Mouse (Mus musculus) left cerebral cortex, postnatal 14 days (tissue): Measurements from ENCODE around the gene Csad. TPM values are rescaled to one million over a fixed set of nuclear protein-coding genes. Genes with fewer than 3 reads are reported as not detected.
"Not testable (repeated sequence)": the region's sequence is repeated elsewhere in the genome, so short reads cannot be mapped to it uniquely, and the experiment has no call there.

ENCODE experiments used
- DNase-seq, 2 experiments: peaks; one replicate each; pipeline ENCODE4 v3.0.0; 2021 to 2022; ENCODE audit warnings: low spot score in 2 of 2, mixed read lengths in 1 of 2
- intact Hi-C: fragments of 180-260 bp; cut with DNase I; formaldehyde crosslinking; loops from one replicate; pipeline ENCODE4 v1.15.1; 2025
- total RNA-seq, 2 experiments: library from RNA; stranded (reverse); gene quantifications; 2 replicates each; pipeline ENCODE4 v1.2.3; 2021

Gene Csad
- total RNA-seq, 2 experiments from 2014 or later, result 29.7 to 30.4 TPM

DNA sequence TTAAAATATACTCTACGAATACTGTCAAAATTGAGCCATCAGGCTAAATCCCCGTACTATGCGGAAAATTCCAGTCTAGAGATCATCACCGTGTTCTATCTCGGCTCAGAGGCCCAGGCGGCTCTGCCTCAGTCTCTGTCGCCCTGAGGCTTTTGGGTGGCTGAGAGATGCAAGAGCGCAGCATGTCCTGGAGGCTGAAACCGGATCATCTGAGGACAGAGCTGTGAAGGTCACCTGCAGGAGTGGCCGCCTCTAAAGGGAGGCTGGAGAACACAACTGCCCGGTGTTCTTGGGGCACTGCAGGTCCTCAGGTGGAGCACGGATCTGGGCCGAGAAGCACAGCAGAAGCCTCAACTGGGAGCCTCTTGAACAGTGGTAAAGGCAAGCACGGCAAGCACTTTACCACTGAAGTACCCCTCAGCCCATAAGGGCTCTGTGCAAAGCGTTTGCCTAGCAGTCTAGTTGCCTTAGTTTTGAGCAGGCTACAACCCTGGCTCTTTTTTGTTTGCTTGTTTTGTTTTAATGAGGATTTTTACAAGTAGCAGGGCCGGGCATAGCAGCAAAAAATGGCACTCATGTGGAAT lies 28.7 kb downstream of the Csad start:
- DNase-seq, result no peak
- intact Hi-C loops, result no loop called here

DNA sequence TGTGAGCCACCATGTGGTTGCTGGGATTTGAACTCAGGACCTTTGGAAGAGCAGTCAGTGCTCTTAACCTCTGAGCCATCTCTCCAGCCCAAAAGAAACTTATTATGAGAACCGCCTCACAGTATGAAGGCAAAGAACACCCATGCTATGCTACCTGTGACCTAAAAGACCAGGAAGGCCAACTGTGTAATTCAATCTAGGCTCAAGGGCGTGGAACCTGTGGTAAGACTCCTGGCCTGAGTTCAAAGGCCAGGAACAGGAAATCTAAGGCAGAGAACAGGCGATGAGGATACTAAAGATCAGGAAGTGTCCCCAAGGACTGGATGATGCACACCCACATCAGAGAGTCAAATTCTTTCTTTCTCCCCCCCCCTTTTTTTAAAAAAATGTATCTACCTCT lies 30.9 kb downstream of the Csad start:
- intact Hi-C loops, result no loop called here
- DNase-seq, result no peak

DNA sequence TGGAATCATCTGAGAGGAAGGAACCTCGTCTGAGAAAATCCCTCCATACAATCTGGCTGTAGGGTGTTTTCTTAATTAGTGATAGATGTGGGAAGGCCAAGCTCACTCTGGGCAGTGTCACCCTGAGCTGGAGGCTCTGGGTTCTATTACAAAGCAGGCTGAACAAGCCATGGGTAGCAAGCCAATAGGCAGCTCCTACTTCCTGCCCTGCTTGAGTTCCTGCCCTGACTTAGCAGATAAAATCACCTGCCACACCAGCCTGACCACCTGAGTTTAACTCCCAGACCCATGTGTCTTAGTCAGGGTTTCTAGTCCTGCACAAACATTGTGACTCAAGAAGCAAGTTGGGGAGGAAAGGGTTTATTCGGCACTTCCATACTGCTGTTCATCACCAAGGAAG lies 35.5 kb downstream of the Csad start:
- intact Hi-C loops, result no loop called here
- DNase-seq, result no peak

GRCm38 (mm10) chr15:102167620-102168021 lies 36.9 kb downstream of the Csad start:
- intact Hi-C loops, result no loop called here
- DNase-seq, result no peak

DNA sequence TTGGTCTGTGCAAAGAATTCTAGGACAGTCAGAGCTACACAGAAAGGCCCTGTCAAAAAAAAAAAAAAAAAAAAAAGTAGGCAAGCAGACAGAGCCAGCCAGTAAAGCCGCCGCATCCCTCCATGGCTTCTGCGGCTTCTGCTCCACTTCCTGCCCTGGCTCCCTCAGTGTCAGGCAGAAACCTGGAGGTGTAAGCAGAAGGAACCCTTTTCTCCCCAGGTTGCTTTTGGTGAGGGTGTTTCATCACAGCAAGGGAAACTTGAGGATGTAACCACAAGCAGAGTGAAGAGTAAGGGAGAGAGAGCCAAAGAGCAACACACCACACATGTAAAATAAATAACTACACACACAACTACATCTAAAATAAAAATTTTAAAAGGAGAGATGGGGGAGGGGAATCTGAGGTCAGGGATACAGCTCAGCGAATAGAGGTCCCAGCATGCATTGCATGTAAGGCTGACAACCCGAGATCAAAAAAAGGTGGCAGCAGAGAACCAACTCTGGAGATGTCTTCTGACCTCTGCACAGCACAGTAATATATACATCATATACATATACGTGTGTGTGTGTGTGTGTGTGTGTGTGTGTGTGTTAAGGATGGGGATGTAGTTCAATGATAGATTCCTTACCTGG lies 38.9 kb downstream of the Csad start:
- intact Hi-C loops, result no loop called here
- DNase-seq, result no peak

- no peak for DNase-seq
These were observed 40.4 kb downstream of the Csad start for GRCm38 (mm10) chr15:102163900-102164693.

GRCm38 (mm10) chr15:102160415-102161060 lies 44.0 kb downstream of the Csad start:
- intact Hi-C loops, result no loop called here
- DNase-seq, result no peak

More at GRCm38 (mm10) chr15:102163900-102164693, 40.4 kb downstream of the Csad start:
- intact Hi-C loops, result no loop called here

DNA sequence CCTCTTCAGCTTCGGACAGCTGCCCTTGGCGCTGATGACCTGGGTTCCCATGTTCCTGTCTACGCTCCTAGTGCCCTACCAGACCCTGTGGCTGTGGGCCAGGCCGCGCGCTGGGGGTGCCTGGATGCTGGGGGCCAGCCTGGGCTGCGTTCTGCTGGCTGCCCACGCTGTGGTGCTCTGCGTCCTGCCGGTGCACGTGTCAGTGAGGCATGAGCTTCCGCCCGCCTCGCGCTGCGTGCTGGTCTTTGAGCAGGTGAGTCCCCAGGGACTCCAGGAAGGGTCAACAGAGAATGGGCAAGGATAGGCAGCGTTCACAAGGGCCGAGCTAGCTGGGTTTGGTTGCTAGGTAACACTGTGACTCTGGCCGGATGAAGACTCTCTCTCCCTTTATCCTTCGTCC lies 47.7 kb downstream of the Csad start:
- intact Hi-C loops, result no loop called here
- no peak for DNase-seq

DNA sequence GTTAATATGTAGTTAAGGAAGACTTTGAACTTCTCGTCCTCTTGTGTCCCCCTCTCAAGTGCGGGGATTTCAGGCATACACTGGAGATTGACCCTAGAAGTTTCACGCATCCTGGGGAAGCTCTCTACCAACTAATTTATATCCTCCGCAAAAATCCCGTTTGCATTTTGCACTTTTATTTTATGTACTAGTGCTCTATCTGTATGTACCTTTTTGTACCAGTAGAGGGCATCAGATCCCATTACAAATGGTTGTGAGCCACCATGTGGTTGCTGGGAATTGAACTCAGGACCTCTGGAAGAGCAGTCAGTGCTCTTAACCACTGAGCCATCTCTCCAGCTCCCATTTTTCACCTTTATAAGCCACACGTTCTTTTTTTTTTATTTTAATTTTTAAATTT lies 49.5 kb downstream of the Csad start:
- DNase-seq, intact Hi-C loops: not testable (repeated sequence)

GRCm38 (mm10) chr15:102152646-102153045 lies 51.9 kb downstream of the Csad start:
- DNase-seq, result no peak
- intact Hi-C loops, result no loop called here

DNA sequence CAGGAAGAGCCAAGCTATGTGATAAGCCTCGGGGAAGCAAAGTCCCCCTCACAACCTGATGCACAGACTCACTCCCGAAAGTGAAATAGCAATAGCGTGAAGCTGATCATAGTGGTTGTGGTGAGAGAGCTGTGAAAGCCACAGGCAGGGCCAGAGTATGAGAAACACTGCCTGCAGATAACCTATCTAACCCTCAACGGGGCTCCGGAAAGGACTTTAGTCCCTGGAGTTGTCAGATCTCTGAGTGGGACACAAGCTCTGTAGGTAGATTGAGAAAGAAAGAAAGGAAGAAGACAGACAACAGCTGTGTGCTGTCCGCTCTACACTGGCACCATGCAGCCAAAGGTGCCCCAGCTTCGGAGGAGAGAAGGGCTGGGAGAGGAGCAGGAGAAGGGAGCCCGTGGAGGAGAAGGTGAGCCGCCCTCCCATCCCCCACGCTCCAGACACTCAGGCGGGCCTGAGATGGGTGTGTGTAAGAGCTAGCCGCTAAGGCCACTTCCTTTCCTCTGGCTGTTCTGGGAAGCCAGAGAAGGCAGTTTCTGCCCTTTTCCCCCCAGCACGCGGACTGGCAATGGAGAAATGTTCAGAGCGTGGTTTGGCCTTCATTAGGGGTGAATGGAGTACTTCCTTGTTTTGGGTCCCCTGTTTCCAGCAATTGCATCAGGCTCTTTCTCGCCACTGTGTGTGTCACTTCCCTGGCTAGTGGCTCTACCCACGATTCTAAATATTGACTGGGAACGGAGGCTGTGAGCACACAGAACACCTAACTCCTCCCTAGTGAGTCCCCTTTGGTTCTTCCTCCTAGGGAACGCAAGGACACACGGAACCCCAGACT lies 54.0 kb downstream of the Csad start, which contains the start of gene Soat2:
TSS of gene Soat2 (plus strand) at position 226 of the 835 bp plus-strand sequence.
- intact Hi-C loops, result no loop called here
- DNase-seq, result no peak

DNA sequence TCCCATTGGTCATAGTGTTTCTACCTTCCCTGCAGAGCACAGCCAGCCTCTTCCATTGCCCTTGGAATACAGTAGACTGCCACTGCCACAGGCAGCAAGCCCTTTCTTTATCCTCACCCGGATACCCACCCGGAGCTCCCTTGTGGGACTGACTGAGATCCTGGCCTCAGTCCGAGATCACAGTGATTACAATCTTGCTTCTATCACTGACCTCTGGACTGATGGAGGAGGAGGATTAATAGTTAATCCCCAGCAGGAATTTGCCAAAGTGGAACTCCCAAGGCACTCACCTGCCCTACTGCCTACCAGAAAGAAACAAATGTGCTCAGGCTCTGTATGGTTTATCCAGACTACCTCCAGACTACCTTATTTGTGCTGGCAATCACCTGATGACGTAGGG lies 55.0 kb downstream of the Csad start:
- intact Hi-C loops, result loop anchor here (5.0 kb wide), 1 partner anchor 42 kb away; no protein-coding TSS in a partner anchor
- no peak for DNase-seq

DNA sequence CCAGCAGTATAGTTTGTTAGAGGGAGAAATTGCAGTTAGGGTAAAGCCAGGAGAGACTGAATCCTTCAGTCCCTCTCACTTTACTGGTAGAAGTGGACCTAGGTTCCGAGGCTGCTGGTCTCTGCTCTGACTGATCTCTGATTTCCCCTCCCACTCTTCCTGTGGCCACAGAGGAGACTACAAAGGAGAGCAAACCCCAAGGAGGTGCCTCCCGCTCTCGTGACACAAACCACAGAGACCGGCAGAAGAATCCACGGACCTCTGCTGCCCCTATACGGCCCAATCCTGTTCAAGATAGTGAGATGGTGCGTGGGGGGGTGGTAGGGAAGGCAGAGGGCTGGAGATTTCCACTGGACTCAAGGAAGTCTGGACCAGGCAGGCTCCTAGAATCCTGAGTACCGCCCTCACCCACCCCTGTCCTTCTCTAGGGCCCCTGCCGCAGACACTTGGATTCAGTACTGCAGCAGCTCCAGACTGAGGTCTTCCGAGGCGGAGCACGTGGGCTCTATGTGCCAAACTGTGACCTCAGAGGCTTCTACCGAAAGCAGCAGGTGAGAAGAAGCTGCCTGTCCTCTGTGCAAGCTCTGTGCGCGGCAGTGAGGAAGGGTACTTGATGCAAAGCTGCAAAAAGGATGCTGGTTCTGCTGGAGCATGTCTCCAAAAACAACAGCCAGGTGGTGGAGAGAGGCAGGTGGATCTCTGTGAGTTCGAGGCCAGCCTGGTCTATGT lies 56.7 kb downstream of the Csad start:
- intact Hi-C loops, result loop anchor here (5.0 kb wide), 1 partner anchor 41 kb away; no protein-coding TSS in a partner anchor
- DNase-seq, result no peak

DNA sequence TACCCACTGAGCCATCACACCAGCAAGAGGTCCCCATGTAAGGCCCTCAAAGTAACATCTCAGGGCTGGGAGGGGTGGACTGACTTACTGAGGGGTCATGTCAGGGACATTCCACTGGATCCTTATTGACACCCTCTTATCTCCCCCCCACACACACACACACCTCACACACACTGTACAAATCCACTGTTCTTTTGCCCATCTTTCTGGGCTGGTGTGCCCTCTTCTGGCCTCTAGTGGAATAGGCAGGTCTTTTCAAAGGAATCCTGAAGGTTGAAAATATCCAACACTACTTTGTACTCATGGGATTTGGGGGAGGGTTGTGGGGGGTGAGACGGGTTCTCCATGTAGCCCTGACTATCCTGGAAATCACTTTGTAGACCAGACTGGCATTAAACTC lies 57.6 kb downstream of the Csad start:
- intact Hi-C loops, result loop anchor here (5.0 kb wide), 1 partner anchor 40 kb away; no protein-coding TSS in a partner anchor
- DNase-seq, result peak; percentile 56 to 64

GRCm38 (mm10) chr15:102146089-102146488 lies 58.4 kb downstream of the Csad start:
- no peak for DNase-seq
- intact Hi-C loops, result loop anchor here (5.0 kb wide), 1 partner anchor 39 kb away; no protein-coding TSS in a partner anchor

DNA sequence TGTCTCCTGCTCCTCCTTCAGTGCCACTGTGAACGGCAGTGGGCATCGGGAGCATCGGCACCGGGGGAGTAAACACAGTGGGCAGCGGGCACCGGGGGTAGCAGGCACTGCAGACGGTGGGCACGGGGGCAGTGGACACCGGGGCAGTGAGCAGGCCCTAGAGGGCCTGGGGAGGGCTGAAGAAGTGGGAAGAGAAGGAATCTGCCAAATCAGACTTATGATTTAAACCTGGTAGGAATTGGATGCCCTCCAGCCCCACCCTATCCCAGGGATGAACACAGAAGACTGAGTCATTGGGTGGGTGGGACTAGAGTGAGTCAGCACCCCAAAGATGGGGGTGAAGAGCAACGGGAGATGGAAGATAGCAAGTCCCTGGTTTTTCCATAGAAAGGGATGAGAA lies 59.2 kb downstream of the Csad start:
- intact Hi-C loops, result loop anchor here (5.0 kb wide), 1 partner anchor 38 kb away; no protein-coding TSS in a partner anchor
- DNase-seq, result peak; percentile 27 to 48

- no peak for DNase-seq
- intact Hi-C loops, result loop anchor here (5.0 kb wide), 1 partner anchor 37 kb away; no protein-coding TSS in a partner anchor
These were observed 59.8 kb downstream of the Csad start for GRCm38 (mm10) chr15:102144726-102145125.

GRCm38 (mm10) chr15:102144274-102144711 lies 60.2 kb downstream of the Csad start, which contains the start of gene Igfbp6:
Gene Igfbp6, plus strand, starts transcription at chr15:102144362.
- no peak for DNase-seq
- intact Hi-C loops, result no loop called here
